Mouse (Mus musculus) G1E (cell line): ENCODE measurements around the gene Ptdss2. TPM values are rescaled to one million over a fixed set of nuclear protein-coding genes. Genes with fewer than 3 reads are reported as not detected.
A peak's percentile ranks its signal among the peaks of the same experiment; 100 is the strongest.

Experiments used
- ATAC-seq: 2 replicates; pipeline ENCODE4 v1.8.0; 2016; ENCODE audit warnings: mild to moderate bottlenecking; ENCODE audit not compliant: insufficient number of reproducible peaks, poor library complexity, low FRiP score, severe bottlenecking; ENCODE audit errors: extremely low read depth
- DNase-seq: peaks from one replicate; pipeline ENCODE4 v3.0.0; 2012; ENCODE audit warnings: low spot score
- H3K27me3 ChIP-seq: 2 replicates; pipeline ENCODE4 v1.6.1; 2012; ENCODE audit warnings: mild to moderate bottlenecking, low read length, inconsistent platforms; ENCODE audit not compliant: insufficient read depth
- H3K36me3 ChIP-seq: replicated peaks from 2 replicates; pipeline ENCODE3; 2012; ENCODE audit warnings: mild to moderate bottlenecking, inconsistent platforms
- H3K4me1 ChIP-seq: 2 replicates; pipeline ENCODE4 v1.6.1; 2012; ENCODE audit warnings: low read depth, low read length, inconsistent platforms, mixed read lengths; ENCODE audit not compliant: insufficient read depth
- H3K4me3 ChIP-seq: 2 replicates; pipeline ENCODE4 v1.5.1; 2012; ENCODE audit warnings: low read depth, mild to moderate bottlenecking, inconsistent platforms, low read length, moderate library complexity, mixed read lengths
- H3K9me3 ChIP-seq: replicated peaks from 2 replicates; pipeline ENCODE4 v1.6.1; 2012; ENCODE audit warnings: inconsistent platforms
- CTCF ChIP-seq: IDR thresholded peaks from 2 replicates; pipeline ENCODE4 v1.5.1; 2012; ENCODE audit warnings: low read depth, low read length, inconsistent platforms, mixed read lengths
- GATA1 ChIP-seq: IDR thresholded peaks from 2 replicates; pipeline ENCODE4 v1.6.1; 2012; ENCODE audit warnings: borderline replicate concordance, low read length, inconsistent platforms, mixed read lengths
- GATA2 ChIP-seq: IDR thresholded peaks from 2 replicates; pipeline ENCODE4 v1.6.1; 2012; ENCODE audit warnings: low read depth, low read length, inconsistent platforms, borderline replicate concordance
- POLR2AphosphoS5 ChIP-seq: IDR thresholded peaks from 2 replicates; pipeline ENCODE4 v1.6.1; 2012; ENCODE audit warnings: low read depth, low read length, inconsistent platforms; ENCODE audit not compliant: insufficient replicate concordance
- TAL1 ChIP-seq: conservative IDR thresholded peaks from 2 replicates; pipeline ENCODE4 v1.6.1; 2012; ENCODE audit warnings: low read depth, low read length, inconsistent platforms, mixed read lengths
- polyA plus RNA-seq: library from polyadenylated mRNA; stranded (reverse); fragments of >175 nt; gene quantifications from 2 replicates; pipeline ENCODE4 v1.2.3, GENCODE M21; 2012
- total RNA-seq, 2 experiments: library from RNA; stranded (forward) in 1 of 2; stranded (reverse) in 1 of 2; fragments of 200-1000 nt in 1 of 2; fragments of >200 nt in 1 of 2; fragmentation: Nextera tagmentation in 1 of 2; gene quantifications; 2 replicates each; pipeline ENCODE4 v1.2.3; 2014 to 2017

The Ptdss2 gene
- total and polyA plus RNA-seq, 3 experiments = 4.5 to 43.3 (median 29.4) TPM

- DNase-seq = no peak
- Histone ChIP-seq H3K9me3 (no peaks in the 10 kb centered on the region), H3K4me3 (no peak overlapping the region), H3K4me1 (peaks cover 36% of the 10 kb centered on the region), H3K36me3 (no peaks in the 10 kb centered on the region), H3K27me3 (peaks cover 37% of the 10 kb centered on the region)
- ATAC-seq = no peak
- TF ChIP-seq POLR2AphosphoS5 = no peak
- no peak for TF ChIP-seq TAL1
- TF ChIP-seq CTCF = no peak
- no peak for TF ChIP-seq GATA2
- TF ChIP-seq GATA1 = no peak
These were observed 2.7 kb upstream of the Ptdss2 start for GRCm38 (mm10) chr7:141119487-141119886.

GRCm38 (mm10) chr7:141120605-141121004 is 1.6 kb upstream of the Ptdss2 start:
- ATAC-seq = no peak
- Histone ChIP-seq H3K4me3 (no peak overlapping the region), H3K27me3 (peaks cover 27% of the 10 kb centered on the region), H3K4me1 (peaks cover 36% of the 10 kb centered on the region), H3K9me3 (no peaks in the 10 kb centered on the region), H3K36me3 (no peaks in the 10 kb centered on the region)
- TF ChIP-seq GATA2 (no peak), GATA1 (no peak)
- DNase-seq = no peak

- ATAC-seq (no peak), DNase-seq (no peak)
- H3K9me3 ChIP-seq = no peaks in the 10 kb centered on the region
- peaks cover 37% of the 10 kb centered on the region for H3K4me1 ChIP-seq
- H3K36me3 ChIP-seq = no peaks in the 10 kb centered on the region
- TF ChIP-seq TAL1 = no peak
- TF ChIP-seq POLR2AphosphoS5 = no peak
- no peak for TF ChIP-seq GATA1
- no peak for TF ChIP-seq CTCF
- no peak for TF ChIP-seq GATA2
- H3K27me3 ChIP-seq = peaks cover 22% of the 10 kb centered on the region
- no peak overlapping the region for H3K4me3 ChIP-seq
These were observed 1.1 kb upstream of the Ptdss2 start for GRCm38 (mm10) chr7:141121051-141121531.

- ATAC-seq (peak; percentile 100), DNase-seq (peak; percentile 94)
- Histone ChIP-seq H3K4me3 (peak overlapping the region; percentile 75), H3K36me3 (no peaks in the 10 kb centered on the region), H3K27me3 (peaks cover 5% of the 10 kb centered on the region), H3K4me1 (peaks cover 25% of the 10 kb centered on the region), H3K9me3 (no peaks in the 10 kb centered on the region)
- no peak for TF ChIP-seq GATA1
These were observed 721 bp downstream of the Ptdss2 start for GRCm38 (mm10) chr7:141122689-141123516.

- DNase-seq (no peak), ATAC-seq (no peak)
- peak overlapping the region; percentile 75 for H3K4me3 ChIP-seq
- peaks cover 25% of the 10 kb centered on the region for H3K4me1 ChIP-seq
- no peaks in the 10 kb centered on the region for H3K9me3 ChIP-seq
- no peak for TF ChIP-seq POLR2AphosphoS5
- no peak for TF ChIP-seq GATA2
- H3K36me3 ChIP-seq = no peaks in the 10 kb centered on the region
- no peaks in the 10 kb centered on the region; the same call in 1 of the 2 replicates for H3K27me3 ChIP-seq
These were observed 1.3 kb downstream of the Ptdss2 start for GRCm38 (mm10) chr7:141123517-141123856.

- TF ChIP-seq POLR2AphosphoS5 = no peak
- TF ChIP-seq TAL1 = peak; percentile 42; the same call in 1 of the 2 replicates
- ATAC-seq (peak; percentile 97), DNase-seq (peak; percentile 89)
- no peaks in the 10 kb centered on the region for H3K27me3 ChIP-seq
- H3K4me1 ChIP-seq = peaks cover 34% of the 10 kb centered on the region
- peak overlapping the region; percentile 83 for H3K4me3 ChIP-seq
- H3K36me3 ChIP-seq = peaks cover 32% of the 10 kb centered on the region
- H3K9me3 ChIP-seq = no peaks in the 10 kb centered on the region
These were observed 9.0 kb downstream of the Ptdss2 start for GRCm38 (mm10) chr7:141131024-141131820.
